Mouse (Mus musculus): ENCODE results near the gene Ran. TPM values are rescaled to one million over a fixed set of nuclear protein-coding genes. Genes with fewer than 3 reads are reported as not detected.

Ran gene
- polyA plus RNA-seq, 1 experiment: 240 TPM

DNA sequence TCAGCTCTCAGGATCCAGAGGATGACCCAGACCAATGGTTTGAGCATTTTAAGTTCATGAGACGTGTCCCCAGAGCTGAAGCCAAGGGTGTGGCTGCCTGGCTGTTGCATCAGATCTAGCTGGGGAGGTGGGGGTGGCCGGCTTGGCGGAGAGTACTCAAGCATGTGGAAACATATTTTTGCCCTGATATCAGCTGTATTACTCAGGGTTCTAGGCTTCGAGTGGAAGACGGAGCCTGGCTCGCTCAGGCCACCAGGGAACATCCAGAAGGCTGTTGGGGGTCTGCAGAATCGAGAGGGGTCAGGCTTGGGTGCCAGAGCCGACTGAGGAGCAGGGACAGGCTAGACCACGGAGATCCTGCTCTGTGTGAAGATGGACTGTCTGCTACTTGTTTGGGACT lies 46.1 kb downstream of the Ran start:
- TF ChIP-seq POLR2A (IDR thresholded peaks at IDR 0.05; ENCODE audit: borderline replicate concordance, extremely low read depth, insufficient read depth, insufficient read length, poor library complexity, severe bottlenecking): no peak
- no peak for TF ChIP-seq CTCF (IDR thresholded peaks at IDR 0.05; ENCODE audit: borderline replicate concordance, extremely low read depth, insufficient read depth, insufficient read length)
- DNase-seq (ENCODE audit: low read depth): no peak

DNA sequence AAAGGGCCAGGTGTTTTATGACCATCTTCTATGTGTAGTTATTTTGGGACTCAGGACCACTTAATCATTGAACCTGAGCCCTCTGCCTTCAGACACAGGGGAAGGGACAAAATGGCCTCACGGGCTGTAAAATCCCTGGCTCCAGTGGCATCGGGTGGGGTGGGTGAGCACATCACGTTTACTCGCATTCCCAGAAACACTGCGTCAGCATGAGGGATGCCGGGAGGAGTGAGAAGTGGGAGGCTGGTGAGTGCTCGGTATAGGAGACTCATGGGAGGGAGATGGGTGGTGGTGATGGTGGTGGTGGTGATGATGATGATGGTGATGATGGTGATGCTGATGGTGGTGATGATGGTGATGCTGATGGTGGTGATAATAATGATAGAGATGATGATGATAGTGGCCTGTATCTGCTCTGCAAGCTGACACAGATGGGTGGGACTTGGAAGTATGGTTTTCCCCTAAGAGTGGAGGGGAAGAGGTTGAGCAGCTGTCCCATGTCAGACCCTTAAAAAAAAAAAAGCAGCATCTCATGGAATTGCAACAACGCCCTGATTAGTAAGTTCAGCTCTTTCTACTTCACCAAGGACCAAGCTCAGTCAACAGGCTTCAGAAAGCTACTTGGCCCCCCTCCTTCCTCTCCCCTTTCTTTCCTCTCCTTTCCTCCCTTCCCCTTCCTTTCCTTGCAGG lies 46.8 kb downstream of the Ran start:
- no peak for DNase-seq (ENCODE audit: low read depth)
- TF ChIP-seq POLR2A (IDR thresholded peaks at IDR 0.05; ENCODE audit: borderline replicate concordance, extremely low read depth, insufficient read depth, insufficient read length, poor library complexity, severe bottlenecking) (no peak), CTCF (IDR thresholded peaks at IDR 0.05; ENCODE audit: borderline replicate concordance, extremely low read depth, insufficient read depth, insufficient read length) (no peak)

DNA sequence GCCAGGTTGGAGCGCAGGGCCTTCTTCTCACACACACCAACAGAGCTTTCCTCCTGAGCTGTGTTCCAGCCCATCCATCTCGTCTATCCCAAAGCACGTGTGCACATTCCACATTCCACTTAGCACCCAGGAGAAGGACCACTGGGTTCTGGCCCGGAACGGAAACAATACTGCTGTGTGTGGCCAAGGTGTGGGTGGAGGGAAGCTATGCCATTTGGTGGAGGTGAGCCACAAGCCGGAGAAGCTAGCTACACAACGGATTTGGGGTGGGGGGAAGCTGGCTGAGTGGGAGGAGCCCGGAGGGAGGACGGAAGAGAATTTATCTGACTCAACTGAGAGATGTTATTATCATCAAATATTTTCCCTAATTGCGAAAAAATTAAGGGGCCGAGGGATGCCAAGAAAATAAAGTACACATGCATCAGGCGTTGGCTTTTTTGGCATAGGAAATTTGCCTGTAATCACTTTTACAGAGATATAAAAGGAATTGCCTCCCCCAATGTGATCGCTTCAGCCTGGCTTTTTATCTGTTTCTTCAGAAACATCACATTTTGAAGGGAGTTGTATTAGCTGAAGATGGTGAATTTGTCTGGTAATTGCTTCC lies 47.5 kb downstream of the Ran start:
- no peak for DNase-seq (ENCODE audit: low read depth)
- TF ChIP-seq POLR2A (IDR thresholded peaks at IDR 0.05; ENCODE audit: borderline replicate concordance, extremely low read depth, insufficient read depth, insufficient read length, poor library complexity, severe bottlenecking): no peak
- TF ChIP-seq CTCF (IDR thresholded peaks at IDR 0.05; ENCODE audit: borderline replicate concordance, extremely low read depth, insufficient read depth, insufficient read length): no peak

GRCm38 (mm10) chr5:129071761-129072280 lies 52.0 kb downstream of the Ran start:
- peak; percentile 78 for DNase-seq (ENCODE audit: low read depth)
- TF ChIP-seq CTCF (IDR thresholded peaks at IDR 0.05; ENCODE audit: borderline replicate concordance, extremely low read depth, insufficient read depth, insufficient read length): no peak
- no peak for TF ChIP-seq POLR2A (IDR thresholded peaks at IDR 0.05; ENCODE audit: borderline replicate concordance, extremely low read depth, insufficient read depth, insufficient read length, poor library complexity, severe bottlenecking)

DNA sequence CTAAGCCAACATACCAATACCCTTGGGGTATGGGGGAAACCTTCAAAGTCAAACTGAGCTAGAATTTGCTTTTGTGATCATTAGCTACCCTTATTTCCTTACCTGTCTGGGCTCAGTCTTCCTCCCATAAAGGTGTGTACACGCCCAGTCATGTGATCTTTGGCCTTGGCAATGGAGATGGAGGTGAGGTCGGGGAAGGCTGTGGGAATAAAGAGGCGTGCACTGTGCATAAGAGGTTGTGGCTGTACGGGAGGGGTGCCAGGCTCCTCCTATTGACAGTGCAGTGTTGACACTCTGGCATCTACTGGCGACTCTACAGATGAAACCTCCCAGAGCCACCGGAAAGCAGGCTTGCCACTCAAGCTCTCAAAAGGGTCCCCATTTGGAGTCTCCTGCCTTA lies 53.5 kb downstream of the Ran start:
- TF ChIP-seq POLR2A (IDR thresholded peaks at IDR 0.05; ENCODE audit: borderline replicate concordance, extremely low read depth, insufficient read depth, insufficient read length, poor library complexity, severe bottlenecking): no peak
- no peak for TF ChIP-seq CTCF (IDR thresholded peaks at IDR 0.05; ENCODE audit: borderline replicate concordance, extremely low read depth, insufficient read depth, insufficient read length)
- DNase-seq (ENCODE audit: low read depth): no peak

Other genes with a start within 250 kb of the Ran start
- gene Rimbp2, start 66.6 kb upstream of the Ran start, polyA plus RNA-seq (2012; rRNA removed): 20.9 and 32.0 TPM in 2 replicates
- gene Stx2, start 11.5 kb upstream of the Ran start, polyA plus RNA-seq (2012; rRNA removed): 40.9 and 43.4 TPM in 2 replicates
- 0.25 and 0.41 TPM in 2 replicates for gene Adgrd1, start 76.7 kb downstream of the Ran start, polyA plus RNA-seq (2012; rRNA removed)